Mouse (Mus musculus) megakaryocyte-erythroid progenitor cell, adult 5-6 weeks (primary cell): ENCODE measurements at regions not wholly inside any gene's neighbourhood (a gene's known extent, or its start where the extent isn't known, plus 50 kb on each side); places are given as distances from the start of the nearest gene placed in this dataset.

Experiments used
- ATAC-seq: replicated peaks from 2 replicates; pipeline ENCODE4 v1.8.0; 2016; ENCODE audit warnings: mild to moderate bottlenecking, inconsistent platforms; ENCODE audit not compliant: severe bottlenecking, poor library complexity, low FRiP score, low TSS enrichment

DNA sequence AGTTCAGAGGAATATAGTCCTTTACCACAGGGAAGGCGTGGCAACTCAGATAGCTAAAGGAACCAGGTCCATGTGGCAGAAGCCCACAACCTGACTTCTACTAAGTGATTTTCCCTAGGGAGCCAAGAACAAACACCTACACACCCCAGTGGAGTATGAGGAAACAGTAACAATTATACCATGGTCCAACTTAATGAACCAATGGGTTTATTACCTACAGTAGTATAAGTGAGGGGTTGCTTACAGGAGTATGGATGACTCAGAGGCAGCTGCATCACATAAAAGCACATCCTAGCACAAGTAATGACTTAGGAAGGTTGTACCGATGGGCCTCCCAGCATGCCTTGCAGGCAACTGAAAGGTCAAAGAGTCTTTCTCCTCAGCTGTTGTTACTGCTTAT, 98.7 kb upstream of the Cul1 start:
- ATAC-seq = no peak

GRCm38 (mm10) chr6:47355500-47355899, 97.7 kb upstream of the Cul1 start:
- ATAC-seq = no peak

DNA sequence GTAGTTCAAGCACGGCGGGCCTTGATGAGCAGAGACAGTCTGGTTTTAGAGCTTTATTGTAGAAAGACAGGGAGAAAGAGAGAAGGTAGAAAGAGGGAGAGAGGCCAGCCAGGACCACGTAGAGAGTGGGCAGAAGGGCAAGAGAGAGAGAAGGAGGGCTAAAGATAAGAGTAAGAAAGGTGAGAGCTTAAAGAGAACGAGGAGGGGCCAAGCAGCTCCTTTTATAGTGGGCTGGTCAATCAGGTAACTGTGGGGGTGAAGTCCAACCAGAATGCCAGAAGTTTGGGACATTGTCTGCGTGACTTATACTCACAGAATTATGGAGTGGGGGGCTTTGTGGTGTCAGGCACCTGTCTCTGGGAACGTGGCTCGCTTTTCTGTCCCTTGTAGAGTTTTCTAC, 96.7 kb upstream of the Cul1 start:
- ATAC-seq = no peak

GRCm38 (mm10) chr6:47358686-47359085, 94.5 kb upstream of the Cul1 start:
- ATAC-seq = 0 out of 2 replicates have a peak, but pooled peaks have one; percentile 41

DNA sequence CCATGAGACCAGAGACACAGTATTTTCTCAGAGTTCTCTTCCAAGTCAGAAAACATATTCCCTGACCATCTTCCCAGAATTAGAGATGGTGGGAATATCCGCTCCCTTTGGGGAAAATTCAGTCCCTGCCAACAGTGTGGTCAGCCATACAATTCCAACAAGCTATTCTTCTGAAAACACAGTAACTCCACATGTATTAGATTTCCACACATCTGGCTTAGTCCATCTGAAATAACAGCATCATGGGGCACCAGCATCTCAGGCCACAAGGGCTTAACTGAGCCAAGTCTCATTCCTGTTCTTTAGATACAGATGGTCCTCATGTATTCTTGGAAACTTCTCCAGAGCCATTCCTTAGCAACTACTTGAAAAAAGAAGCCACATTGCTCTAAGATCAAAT, 89.2 kb upstream of the Cul1 start:
- ATAC-seq = no peak

DNA sequence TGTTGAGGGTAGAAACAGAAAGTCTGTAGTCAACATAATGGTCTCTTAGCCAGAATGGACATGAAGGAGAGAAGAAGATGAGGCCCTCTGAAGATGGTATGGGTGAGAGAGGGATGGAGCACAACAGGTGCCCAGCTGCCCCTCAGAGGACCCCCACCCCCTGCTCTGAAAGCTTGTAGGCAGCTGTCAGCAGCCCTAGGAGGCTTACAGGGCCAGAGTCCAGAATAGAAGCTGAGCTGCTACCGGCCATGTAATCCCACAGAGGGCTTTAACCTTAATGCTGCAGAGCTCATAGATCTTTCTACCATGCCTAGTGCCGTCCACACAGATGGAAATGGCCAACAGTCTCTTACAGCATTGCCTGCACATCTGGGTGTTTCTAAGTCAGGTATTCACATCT, 88.6 kb upstream of the Cul1 start:
- ATAC-seq = no peak

DNA sequence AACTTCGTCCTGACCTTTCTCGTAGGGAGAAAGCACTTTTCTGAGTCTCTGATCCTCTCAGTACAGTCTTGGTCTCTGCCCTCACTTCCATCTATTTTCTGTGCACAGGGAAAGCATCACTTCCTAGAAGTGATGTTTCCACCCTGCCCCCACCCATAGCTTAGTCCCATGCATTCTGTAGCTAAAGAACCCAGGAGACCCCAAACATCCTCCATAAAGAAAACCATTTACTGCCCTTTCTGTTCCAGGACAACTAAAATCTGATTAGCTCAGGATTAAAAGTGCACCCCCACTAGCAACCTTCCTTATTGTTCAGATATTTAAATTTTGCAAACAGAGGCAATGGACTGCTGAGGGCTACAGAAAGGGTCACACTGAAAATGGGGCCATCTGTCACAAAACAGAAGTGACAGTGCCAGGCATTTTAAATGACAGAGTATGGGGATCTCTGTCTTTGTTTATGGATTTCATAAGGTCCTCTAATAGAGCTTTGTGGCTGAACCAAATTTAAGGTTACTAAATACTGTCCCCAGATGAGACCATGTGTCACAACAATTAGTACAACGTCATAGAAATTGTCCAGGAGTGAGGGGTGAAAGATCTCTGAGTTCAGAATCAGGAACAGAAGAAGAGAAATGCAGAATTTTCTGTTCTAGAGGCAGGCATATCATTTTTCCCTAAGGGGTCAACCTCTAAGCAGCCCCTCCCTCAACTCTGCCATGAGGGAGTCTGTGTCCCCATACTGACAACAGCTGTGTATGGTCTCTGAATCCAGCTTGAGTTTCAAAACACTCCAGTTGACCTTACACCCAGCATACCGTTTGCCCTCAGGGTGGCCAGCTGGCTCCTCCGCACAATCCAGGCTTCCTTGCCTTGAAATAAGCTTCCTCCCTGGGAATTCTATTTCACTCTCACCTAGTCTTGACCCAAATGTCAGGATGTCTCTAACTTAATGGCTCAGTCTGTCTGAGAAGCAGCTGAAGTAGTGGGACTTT, 87.2 kb upstream of the Cul1 start:
- ATAC-seq = no peak

- ATAC-seq = no peak
Observed at GRCm38 (mm10) chr6:47367461-47367860, 85.7 kb upstream of the Cul1 start.

DNA sequence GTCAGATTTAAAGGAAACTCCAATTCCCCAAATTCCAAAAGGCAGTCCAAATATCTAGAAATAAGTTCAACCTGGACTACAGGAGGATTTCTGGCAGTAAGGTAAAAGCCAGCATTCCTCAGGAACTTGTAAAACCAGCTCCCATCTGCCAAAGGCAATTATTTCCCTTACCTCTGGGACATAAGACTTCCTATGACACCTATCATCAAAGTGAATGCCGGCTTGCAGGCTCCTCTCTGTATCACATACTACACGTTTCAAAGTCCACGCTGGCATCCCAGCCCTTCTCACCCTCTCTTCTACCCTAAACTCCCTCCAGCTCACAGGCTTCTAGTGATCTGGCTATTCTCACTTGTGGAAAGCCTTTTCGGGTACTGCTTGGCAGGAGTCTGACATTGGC, 77.5 kb upstream of the Cul1 start:
- ATAC-seq = no peak

- ATAC-seq = no peak
Observed at GRCm38 (mm10) chr6:47381451-47381850, 71.7 kb upstream of the Cul1 start.

GRCm38 (mm10) chr6:47386550-47386949, 66.6 kb upstream of the Cul1 start:
- ATAC-seq = no peak

GRCm38 (mm10) chr6:47389908-47390307, 63.3 kb upstream of the Cul1 start:
- ATAC-seq = no peak

- ATAC-seq = no peak
Observed at GRCm38 (mm10) chr6:47390436-47391002, 62.7 kb upstream of the Cul1 start.

GRCm38 (mm10) chr6:47391014-47391802, 62.0 kb upstream of the Cul1 start:
- ATAC-seq = no peak

- ATAC-seq = peak; percentile 68; the same call in 1 of the 2 replicates
Observed at GRCm38 (mm10) chr6:47395465-47396337, 57.5 kb upstream of the Cul1 start.
